Mouse (Mus musculus): ENCODE measurements around the gene Kat14.

DNA sequence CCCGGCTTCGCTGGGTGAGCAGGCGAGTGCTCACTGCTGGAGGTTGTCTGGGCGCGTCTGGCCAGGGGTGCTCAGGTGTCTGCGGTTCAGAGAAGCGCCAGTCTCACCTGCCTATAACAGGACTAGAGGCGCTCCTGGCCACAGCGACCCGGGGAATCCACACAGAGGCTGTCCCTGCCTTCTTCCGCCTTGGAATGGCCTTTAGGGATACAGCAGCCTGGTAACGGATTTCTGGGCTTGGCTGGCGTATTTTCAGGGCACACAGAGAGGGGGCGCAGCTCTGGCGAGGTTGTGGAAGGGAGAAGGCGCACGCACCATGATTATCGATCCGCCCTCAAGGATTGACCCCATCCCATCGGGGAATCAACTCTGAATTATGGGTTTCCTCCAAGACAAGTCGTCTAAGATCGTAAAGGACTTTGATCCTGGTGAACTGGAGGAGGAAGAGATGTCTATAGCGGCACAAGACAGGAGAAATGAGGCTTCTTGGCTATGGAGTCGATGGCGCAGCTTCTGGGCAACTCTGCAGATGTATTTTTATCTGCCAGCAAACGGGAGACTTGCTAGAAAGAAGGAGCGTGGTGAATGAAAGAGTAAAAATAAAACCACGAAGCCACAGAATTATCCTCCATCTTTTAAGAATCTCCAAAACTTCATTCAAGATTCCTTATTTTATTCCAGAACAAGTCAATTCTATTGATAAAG, 35.5 kb upstream of the Kat14 start:
- TF ChIP-seq CTCF (conservative IDR thresholded peaks at IDR 0.05; ENCODE audit: insufficient read depth, insufficient read length, low read depth, low read length) (no peak; the same call in 1 of the 2 replicates), POLR2A (IDR thresholded peaks at IDR 0.05; ENCODE audit: low read depth, low read length) (no peak)
